Mouse (Mus musculus) hindbrain, embryonic 15.5 days (tissue): ENCODE data around the gene Elmsan1. TPM values are rescaled to one million over a fixed set of nuclear protein-coding genes. Genes with fewer than 3 reads are reported as not detected.

ENCODE experiments used
- ATAC-seq: fragments of 200-750 bp; cut with Nextera tagmentation; 2 replicates; pipeline ENCODE4 v1.8.0; 2017; ENCODE audit warnings: low read depth, moderate number of reproducible peaks, moderate TSS enrichment; ENCODE audit not compliant: low FRiP score
- H3K27ac ChIP-seq: fragments of 300-500 bp; sonication (generic); replicated peaks from 2 replicates; pipeline ENCODE4 v1.5.1; 2015; ENCODE audit warnings: mild to moderate bottlenecking, inconsistent platforms
- H3K27me3 ChIP-seq: fragments of 300-500 bp; sonication (generic); 2 replicates; pipeline ENCODE4 v1.6.1; 2015; ENCODE audit warnings: control low read depth, inconsistent platforms
- H3K36me3 ChIP-seq: fragments of 300-500 bp; sonication (generic); 2 replicates; pipeline ENCODE4 v1.6.1; 2015; ENCODE audit warnings: control low read depth, inconsistent platforms
- H3K4me1 ChIP-seq: fragments of 300-500 bp; sonication (generic); replicated peaks from 2 replicates; pipeline ENCODE4 v1.6.1; 2015; ENCODE audit warnings: control low read depth, inconsistent platforms
- H3K4me2 ChIP-seq: fragments of 300-500 bp; sonication (generic); 2 replicates; pipeline ENCODE4 v1.6.1; 2015; ENCODE audit warnings: moderate library complexity, mild to moderate bottlenecking, inconsistent platforms
- H3K4me3 ChIP-seq: fragments of 300-500 bp; sonication (generic); 2 replicates; pipeline ENCODE4 v1.5.1; 2015; ENCODE audit warnings: mild to moderate bottlenecking, inconsistent platforms
- H3K9ac ChIP-seq: fragments of 300-500 bp; sonication (generic); 2 replicates; pipeline ENCODE4 v1.6.1; 2015; ENCODE audit warnings: inconsistent platforms
- H3K9me3 ChIP-seq: fragments of 300-500 bp; sonication (generic); 2 replicates; pipeline ENCODE4 v1.6.1; 2016; ENCODE audit warnings: control low read depth, inconsistent platforms
- WGBS: fragments of 180-500 bp; shearing (Covaris S2); methylation state at CpG from one replicate; pipeline ENCODE4 v1.1.7; 2015; 5-methylcytosine and 5-hydroxymethylcytosine counted together
- polyA plus RNA-seq: library from polyadenylated mRNA; unstranded; fragments of >200 nt; fragmentation: Nextera tagmentation; extraction: Ambion mirVana; gene quantifications from 2 replicates; pipeline ENCODE4 v1.2.1, GENCODE M21; 2015

The Elmsan1 gene
- polyA plus RNA-seq, 1 experiment from 2014 or later: 4.5 TPM

- Histone ChIP-seq H3K36me3 (no peaks in the 10 kb centered on the region), H3K4me2 (no peak overlapping the region), H3K9me3 (no peaks in the 10 kb centered on the region), H3K4me3 (no peak overlapping the region), H3K27me3 (no peaks in the 10 kb centered on the region), H3K4me1 (peaks cover 4% of the 10 kb centered on the region; the same call in 1 of the 2 replicates), H3K9ac (no peak overlapping the region), H3K27ac (no peak overlapping the region)
- ATAC-seq: no peak
- WGBS: 90% methylated on average over 11 of the region's 11 CpGs
Measured at GRCm38 (mm10) chr12:84210288-84210687, 8.4 kb downstream of the Elmsan1 start.

GRCm38 (mm10) chr12:84209093-84209492 is 9.6 kb downstream of the Elmsan1 start:
- no peak overlapping the region for H3K9ac ChIP-seq
- H3K36me3 ChIP-seq: no peaks in the 10 kb centered on the region
- H3K4me2 ChIP-seq: no peak overlapping the region
- H3K9me3 ChIP-seq: no peaks in the 10 kb centered on the region
- no peak overlapping the region for H3K4me3 ChIP-seq
- 91% methylated on average over 11 of the region's 11 CpGs for WGBS
- H3K27me3 ChIP-seq: no peaks in the 10 kb centered on the region
- no peak for ATAC-seq
- no peak overlapping the region for H3K27ac ChIP-seq
- no peaks in the 10 kb centered on the region; the same call in none of the 2 replicates for H3K4me1 ChIP-seq

GRCm38 (mm10) chr12:84207209-84207817 is 11.4 kb downstream of the Elmsan1 start:
- 80% methylated on average over 18 of the region's 18 CpGs for WGBS

GRCm38 (mm10) chr12:84206525-84206924 is 12.2 kb downstream of the Elmsan1 start:
- no peak overlapping the region for H3K27ac ChIP-seq

More at GRCm38 (mm10) chr12:84207209-84207817, 11.4 kb downstream of the Elmsan1 start:
- H3K9ac ChIP-seq: no peak overlapping the region
- no peaks in the 10 kb centered on the region for H3K9me3 ChIP-seq
- no peaks in the 10 kb centered on the region for H3K27me3 ChIP-seq
- H3K27ac ChIP-seq: no peak overlapping the region
- H3K4me3 ChIP-seq: no peak overlapping the region
- H3K4me1 ChIP-seq: no peaks in the 10 kb centered on the region; the same call in none of the 2 replicates
- H3K36me3 ChIP-seq: no peaks in the 10 kb centered on the region
- no peak overlapping the region for H3K4me2 ChIP-seq
- no peak for ATAC-seq

GRCm38 (mm10) chr12:84205659-84206185 is 13.0 kb downstream of the Elmsan1 start:
- no peak overlapping the region for H3K4me2 ChIP-seq
- H3K27me3 ChIP-seq: no peaks in the 10 kb centered on the region
- H3K4me1 ChIP-seq: no peaks in the 10 kb centered on the region; the same call in 1 of the 2 replicates
- H3K4me3 ChIP-seq: no peak overlapping the region
- no peaks in the 10 kb centered on the region for H3K9me3 ChIP-seq
- H3K9ac ChIP-seq: no peak overlapping the region
- WGBS: 87% methylated on average over 10 of the region's 10 CpGs
- H3K27ac ChIP-seq: no peak overlapping the region
- ATAC-seq: no peak
- H3K36me3 ChIP-seq: no peaks in the 10 kb centered on the region

More at GRCm38 (mm10) chr12:84206525-84206924, 12.2 kb downstream of the Elmsan1 start:
- WGBS: 57% methylated on average over 7 of the region's 7 CpGs
- Histone ChIP-seq H3K9ac (no peak overlapping the region), H3K4me1 (no peaks in the 10 kb centered on the region; the same call in none of the 2 replicates), H3K4me2 (no peak overlapping the region), H3K36me3 (no peaks in the 10 kb centered on the region), H3K27me3 (no peaks in the 10 kb centered on the region), H3K4me3 (no peak overlapping the region), H3K9me3 (no peaks in the 10 kb centered on the region)
- no peak for ATAC-seq

GRCm38 (mm10) chr12:84204662-84205061 is 14.0 kb downstream of the Elmsan1 start:
- Histone ChIP-seq H3K27me3 (no peaks in the 10 kb centered on the region), H3K4me1 (no peaks in the 10 kb centered on the region; the same call in 1 of the 2 replicates), H3K36me3 (no peaks in the 10 kb centered on the region), H3K9me3 (no peaks in the 10 kb centered on the region), H3K4me3 (no peak overlapping the region), H3K4me2 (no peak overlapping the region), H3K9ac (no peak overlapping the region), H3K27ac (no peak overlapping the region)
- ATAC-seq: no peak
- WGBS: 81% methylated on average over 8 of the region's 8 CpGs

GRCm38 (mm10) chr12:84203778-84204216 is 14.9 kb downstream of the Elmsan1 start:
- no peak; the same call in 1 of the 2 replicates for ATAC-seq
- no peaks in the 10 kb centered on the region; the same call in 1 of the 2 replicates for H3K4me1 ChIP-seq
- no peak overlapping the region for H3K4me3 ChIP-seq
- no peaks in the 10 kb centered on the region for H3K36me3 ChIP-seq
- H3K27ac ChIP-seq: no peak overlapping the region
- no peaks in the 10 kb centered on the region for H3K9me3 ChIP-seq
- WGBS: 78% methylated on average over 7 of the region's 7 CpGs
- H3K4me2 ChIP-seq: no peak overlapping the region
- no peak overlapping the region for H3K9ac ChIP-seq
- H3K27me3 ChIP-seq: no peaks in the 10 kb centered on the region

- WGBS: 86% methylated on average over 7 of the region's 7 CpGs
Measured at GRCm38 (mm10) chr12:84203170-84203777, 15.4 kb downstream of the Elmsan1 start.

GRCm38 (mm10) chr12:84202561-84202960 is 16.1 kb downstream of the Elmsan1 start:
- Histone ChIP-seq H3K36me3 (no peaks in the 10 kb centered on the region), H3K4me2 (no peak overlapping the region), H3K4me1 (no peaks in the 10 kb centered on the region; the same call in 1 of the 2 replicates), H3K9me3 (no peaks in the 10 kb centered on the region), H3K9ac (no peak overlapping the region), H3K27ac (no peak overlapping the region), H3K27me3 (no peaks in the 10 kb centered on the region), H3K4me3 (no peak overlapping the region)
- 85% methylated on average over 10 of the region's 10 CpGs for WGBS
- no peak for ATAC-seq

More at GRCm38 (mm10) chr12:84203170-84203777, 15.4 kb downstream of the Elmsan1 start:
- H3K36me3 ChIP-seq: no peaks in the 10 kb centered on the region
- no peaks in the 10 kb centered on the region; the same call in 1 of the 2 replicates for H3K4me1 ChIP-seq
- H3K4me2 ChIP-seq: no peak overlapping the region
- no peaks in the 10 kb centered on the region for H3K27me3 ChIP-seq
- H3K4me3 ChIP-seq: no peak overlapping the region
- H3K9ac ChIP-seq: no peak overlapping the region
- no peaks in the 10 kb centered on the region for H3K9me3 ChIP-seq
- H3K27ac ChIP-seq: no peak overlapping the region
- ATAC-seq: no peak

- no peak overlapping the region for H3K27ac ChIP-seq
- no peak overlapping the region for H3K4me2 ChIP-seq
- H3K36me3 ChIP-seq: no peaks in the 10 kb centered on the region
- H3K4me1 ChIP-seq: no peaks in the 10 kb centered on the region; the same call in 1 of the 2 replicates
- 83% methylated on average over 18 of the region's 18 CpGs for WGBS
- no peaks in the 10 kb centered on the region for H3K27me3 ChIP-seq
- no peaks in the 10 kb centered on the region for H3K9me3 ChIP-seq
- H3K4me3 ChIP-seq: no peak overlapping the region
- no peak for ATAC-seq
- H3K9ac ChIP-seq: no peak overlapping the region
Measured at GRCm38 (mm10) chr12:84201686-84202484, 16.8 kb downstream of the Elmsan1 start.

GRCm38 (mm10) chr12:84201222-84201621 is 17.5 kb downstream of the Elmsan1 start:
- Histone ChIP-seq H3K27ac (no peak overlapping the region), H3K27me3 (no peaks in the 10 kb centered on the region), H3K4me3 (no peak overlapping the region), H3K9ac (no peak overlapping the region), H3K36me3 (no peaks in the 10 kb centered on the region), H3K4me1 (no peaks in the 10 kb centered on the region; the same call in 1 of the 2 replicates), H3K9me3 (no peaks in the 10 kb centered on the region), H3K4me2 (no peak overlapping the region)
- no peak for ATAC-seq
- WGBS: 94% methylated on average over 4 of the region's 4 CpGs
